8 mouse cellular contexts compared by ENCODE assay signal in genomic region chr10:84516414-84516927, GRCm38 (mm10). TPM values are rescaled to one million over a fixed set of nuclear protein-coding genes. Genes with fewer than 3 reads are reported as not detected.
A peak's percentile ranks its signal among the peaks of the same experiment; 100 is the strongest.
DNase-seq lines count a peak whose midpoint lies in the region; ATAC-seq and TF ChIP-seq lines count a peak whose summit lies in the region.

No protein-coding gene starts in this region.

- TF ChIP-seq EP300 in heart, adult 2 months (IDR thresholded peaks at IDR 0.05; ENCODE audit: insufficient read depth, low read depth, low read length): no peak

- DNase-seq in heart, adult 2 months: peak; percentile 40 to 53
- DNase-seq in heart, adult 8-10 months (ENCODE audit: low spot score): no peak
- DNase-seq in G1E (ENCODE audit: low spot score): peak; percentile 65
- peak; percentile 46 for DNase-seq in gastrocnemius, postnatal 10 days
- peak; percentile 73 for DNase-seq in large intestine, adult 2 months (ENCODE audit: low read depth, low spot score)
- peak; percentile 60 to 64 for DNase-seq in monocyte, adult 2 months (ENCODE audit: low read depth in 1 of 2, low spot score in 2 of 2)
- DNase-seq in embryo, embryonic 10 days (ENCODE audit: low spot score): no peak
- DNase-seq in embryo, embryonic 9.5 days (ENCODE audit: extremely low spot score): no peak

- H3K9ac ChIP-seq in heart, adult 2 months (ENCODE audit: low read depth, low read length): no peak overlapping the region

- no peak overlapping the region for H3K27ac ChIP-seq in heart, adult 2 months

- ATAC-seq in G1E (ENCODE audit: extremely low read depth, insufficient number of reproducible peaks, low FRiP score, poor library complexity, severe bottlenecking): peak; percentile 73

- no peaks in the 10 kb centered on the region for H3K27me3 ChIP-seq in heart, adult 2 months (ENCODE audit: control insufficient read depth, insufficient read depth, low read length)
- H3K27me3 ChIP-seq in G1E (ENCODE audit: insufficient read depth, low read length): peaks cover 8% of the 10 kb centered on the region

- H3K4me1 ChIP-seq in heart, adult 2 months (ENCODE audit: control insufficient read depth, insufficient read depth, low read length): no peaks in the 10 kb centered on the region
- H3K4me1 ChIP-seq in G1E (ENCODE audit: insufficient read depth, low read depth, low read length): peaks cover 29% of the 10 kb centered on the region

- WGBS in heart, adult 2 months: 36% methylated on average over 11 of the region's 11 CpGs
- 15% methylated on average over 11 of the region's 11 CpGs for WGBS in large intestine, adult 2 months

- no peaks in the 10 kb centered on the region for H3K9me3 ChIP-seq in G1E (replicated peaks)

- TF ChIP-seq CTCF in heart, adult 2 months (IDR thresholded peaks at IDR 0.05): no peak
- no peak for TF ChIP-seq CTCF in G1E (IDR thresholded peaks at IDR 0.05; ENCODE audit: low read depth, low read length)

- no peaks in the 10 kb centered on the region for H3K79me2 ChIP-seq in heart, adult 2 months (replicated peaks; ENCODE audit: control insufficient read depth, insufficient read depth, low read length)

- TF ChIP-seq POLR2A in heart, adult 2 months (IDR thresholded peaks at IDR 0.05; ENCODE audit: insufficient read depth, low read depth, low read length): no peak

- intact Hi-C loops in heart, adult 2 months (cut with DNase I): loop anchor here (5.0 kb wide), 2 partner anchors 41 to 531 kb away; no protein-coding TSS in a partner anchor

- no peak overlapping the region for H3K4me3 ChIP-seq in heart, adult 2 months
- peak overlapping the region; percentile 40; the same call in 1 of the 2 replicates for H3K4me3 ChIP-seq in G1E (ENCODE audit: low read depth, low read length)

- no peaks in the 10 kb centered on the region for H3K36me3 ChIP-seq in heart, adult 2 months (ENCODE audit: control insufficient read depth, insufficient read depth, low read length)
- H3K36me3 ChIP-seq in G1E (replicated peaks): no peaks in the 10 kb centered on the region

RNA-seq across cellular contexts. Expression of gene Ckap4, which starts 17.4 kb away (rescaled TPM):
- 10 to 100 TPM; 29.9 to 31.4 TPM for total RNA-seq in heart, adult 2 months (2021)
- polyA plus RNA-seq in heart, adult 2 months (2012; rRNA removed): 17.2 and 20.9 TPM in 2 replicates
- total RNA-seq in heart, adult 8-10 months (2022): 10 to 100 TPM; 18.2 to 26.3 (median 22.8) TPM
- total RNA-seq in G1E (2014; fragmentation: Nextera tagmentation) (5.3 TPM in 1 of 2 replicates, not detected in the other), G1E (2017) (not detected in 2 replicates)
- polyA plus RNA-seq in G1E (2012): 0.02 TPM in 1 of 2 replicates, not detected in the other
- 10 to 100 TPM; 68.6 to 92.0 TPM for total RNA-seq in gastrocnemius, postnatal 10 days (2021)
- 15.0 and 15.9 TPM in 2 replicates for polyA plus RNA-seq in large intestine, adult 2 months (2012; rRNA removed)

RNA-seq across cellular contexts. Expression of gene Tcp11l2, which starts 60.0 kb away (rescaled TPM):
- 100 to 1,000 TPM; 118 to 157 TPM for total RNA-seq in heart, adult 2 months (2021)
- 129 and 204 TPM in 2 replicates for polyA plus RNA-seq in heart, adult 2 months (2012; rRNA removed)
- 100 to 1,000 TPM in 3 of 4 experiments, 10 to 100 TPM in 1; 89.2 to 200 (median 123) TPM for total RNA-seq in heart, adult 8-10 months (2022)
- total RNA-seq in G1E (2014; fragmentation: Nextera tagmentation): 44.1 and 75.5 TPM in 2 replicates
- total RNA-seq in G1E (2017): 24.6 and 25.4 TPM in 2 replicates
- 8.2 and 10.4 TPM in 2 replicates for polyA plus RNA-seq in G1E (2012)
- 10 to 100 TPM; 68.6 to 88.2 TPM for total RNA-seq in gastrocnemius, postnatal 10 days (2021)
- 7.8 and 11.0 TPM in 2 replicates for polyA plus RNA-seq in large intestine, adult 2 months (2012; rRNA removed)

Comparison
In these comparisons a context has a peak if more than half of its experiments do, and no peak if none do; other contexts are left out.
1. DNase-seq: peak in heart, adult 2 months (2 of 2), G1E (single experiment), gastrocnemius, postnatal 10 days (single experiment), large intestine, adult 2 months (single experiment) and monocyte, adult 2 months (2 of 2); none in heart, adult 8-10 months (single experiment), embryo, embryonic 10 days (single experiment) and embryo, embryonic 9.5 days (single experiment).